Mouse (Mus musculus) olfactory bulb, adult 2 months (tissue): ENCODE results near the gene AI467606.

Experiments used
- CTCF ChIP-seq: fragments of 200-500 bp; IDR thresholded peaks from 2 replicates; pipeline ENCODE4 v1.5.1; 2012; ENCODE audit warnings: low read depth, mild to moderate bottlenecking, low read length, moderate library complexity; ENCODE audit not compliant: insufficient read depth
- POLR2A ChIP-seq: fragments of 200-500 bp; IDR thresholded peaks from 2 replicates; pipeline ENCODE4 v1.6.1; 2012; ENCODE audit warnings: mild to moderate bottlenecking, low read depth, low read length, moderate library complexity; ENCODE audit not compliant: insufficient read depth

DNA sequence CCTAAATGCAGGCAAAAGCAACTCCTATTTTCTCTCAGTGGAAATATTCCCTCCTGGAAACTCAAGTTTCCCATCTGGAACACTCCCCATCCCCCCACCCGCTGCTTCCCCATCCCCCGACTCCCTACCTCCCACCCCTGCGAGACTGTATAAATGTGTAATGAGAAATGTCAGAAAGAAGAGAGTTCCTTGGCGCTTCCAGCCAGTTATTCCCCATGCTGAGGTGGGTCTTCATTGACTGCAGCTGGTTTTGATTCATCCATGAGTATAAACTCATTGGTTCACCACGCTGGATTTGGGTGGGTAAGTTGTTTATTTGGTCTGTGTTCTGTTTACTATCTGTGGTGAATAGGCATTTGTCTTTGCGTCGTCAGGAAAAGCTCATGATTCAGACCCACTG is 5.3 kb downstream of the AI467606 start:
- TF ChIP-seq CTCF (no peak), POLR2A (no peak)
